Mouse (Mus musculus): ENCODE results near the gene Tsen34. TPM values are rescaled to one million over a fixed set of nuclear protein-coding genes. Genes with fewer than 3 reads are reported as not detected.

The Tsen34 gene
- total and polyA plus RNA-seq, 3 experiments = 8.4 to 70.3 (median 17.0) TPM

GRCm38 (mm10) chr7:3684698-3685097 is 8.0 kb upstream of the Tsen34 start:
- Histone ChIP-seq H3K4me3 (ENCODE audit: low read depth, low read length) (no peak overlapping the region), H3K9me3 (replicated peaks) (no peaks in the 10 kb centered on the region), H3K36me3 (replicated peaks) (peaks cover 78% of the 10 kb centered on the region), H3K4me1 (ENCODE audit: insufficient read depth, low read depth, low read length) (no peaks in the 10 kb centered on the region), H3K27me3 (ENCODE audit: insufficient read depth, low read length) (no peaks in the 10 kb centered on the region)
- TF ChIP-seq POLR2AphosphoS5 (IDR thresholded peaks at IDR 0.05; ENCODE audit: insufficient replicate concordance, low read depth, low read length) = no peak
- DNase-seq (ENCODE audit: low spot score) (no peak), ATAC-seq (ENCODE audit: extremely low read depth, insufficient number of reproducible peaks, low FRiP score, poor library complexity, severe bottlenecking) (no peak)

GRCm38 (mm10) chr7:3685400-3686187 is 7.1 kb upstream of the Tsen34 start:
- Histone ChIP-seq H3K27me3 (ENCODE audit: insufficient read depth, low read length) (no peaks in the 10 kb centered on the region), H3K4me1 (ENCODE audit: insufficient read depth, low read depth, low read length) (no peaks in the 10 kb centered on the region), H3K9me3 (replicated peaks) (no peaks in the 10 kb centered on the region), H3K36me3 (replicated peaks) (peaks cover 83% of the 10 kb centered on the region), H3K4me3 (ENCODE audit: low read depth, low read length) (no peak overlapping the region)
- no peak for ATAC-seq (ENCODE audit: extremely low read depth, insufficient number of reproducible peaks, low FRiP score, poor library complexity, severe bottlenecking)
- TF ChIP-seq POLR2AphosphoS5 (IDR thresholded peaks at IDR 0.05; ENCODE audit: insufficient replicate concordance, low read depth, low read length) (no peak), TAL1 (conservative IDR thresholded peaks at IDR 0.05; ENCODE audit: low read depth, low read length) (no peak), CTCF (IDR thresholded peaks at IDR 0.05; ENCODE audit: low read depth, low read length) (no peak), GATA1 (IDR thresholded peaks at IDR 0.05; ENCODE audit: borderline replicate concordance, low read length) (no peak), GATA2 (IDR thresholded peaks at IDR 0.05; ENCODE audit: borderline replicate concordance, low read depth, low read length) (no peak)
- no peak for DNase-seq (ENCODE audit: low spot score)

- Histone ChIP-seq H3K4me1 (ENCODE audit: insufficient read depth, low read depth, low read length) (peaks cover 39% of the 10 kb centered on the region), H3K4me3 (ENCODE audit: low read depth, low read length) (peak overlapping the region; percentile 88), H3K27me3 (ENCODE audit: insufficient read depth, low read length) (no peaks in the 10 kb centered on the region), H3K9me3 (replicated peaks) (no peaks in the 10 kb centered on the region), H3K36me3 (replicated peaks) (peaks cover 54% of the 10 kb centered on the region)
- ATAC-seq (ENCODE audit: extremely low read depth, insufficient number of reproducible peaks, low FRiP score, poor library complexity, severe bottlenecking) (no peak), DNase-seq (ENCODE audit: low spot score) (no peak)
- TF ChIP-seq GATA2 (IDR thresholded peaks at IDR 0.05; ENCODE audit: borderline replicate concordance, low read depth, low read length) (no peak), TAL1 (conservative IDR thresholded peaks at IDR 0.05; ENCODE audit: low read depth, low read length) (no peak), POLR2AphosphoS5 (IDR thresholded peaks at IDR 0.05; ENCODE audit: insufficient replicate concordance, low read depth, low read length) (no peak), CTCF (IDR thresholded peaks at IDR 0.05; ENCODE audit: low read depth, low read length) (no peak), GATA1 (IDR thresholded peaks at IDR 0.05; ENCODE audit: borderline replicate concordance, low read length) (no peak)
Measured at GRCm38 (mm10) chr7:3691919-3692318, 744 bp upstream of the Tsen34 start.

GRCm38 (mm10) chr7:3692987-3693808 is 535 bp downstream of the Tsen34 start, which contains the start of gene Mboat7:
Gene Mboat7 (minus strand): TSS chr7:3693523.
- Histone ChIP-seq H3K36me3 (replicated peaks) (peaks cover 54% of the 10 kb centered on the region), H3K9me3 (replicated peaks) (no peaks in the 10 kb centered on the region), H3K4me3 (ENCODE audit: low read depth, low read length) (peak within 1 kb of the TSS; percentile 88), H3K27me3 (ENCODE audit: insufficient read depth, low read length) (no peaks in the 10 kb centered on the region), H3K4me1 (ENCODE audit: insufficient read depth, low read depth, low read length) (peaks cover 39% of the 10 kb centered on the region)
- TF ChIP-seq GATA2 (IDR thresholded peaks at IDR 0.05; ENCODE audit: borderline replicate concordance, low read depth, low read length) = no peak
- no peak for TF ChIP-seq CTCF (IDR thresholded peaks at IDR 0.05; ENCODE audit: low read depth, low read length)
- TF ChIP-seq POLR2AphosphoS5 (IDR thresholded peaks at IDR 0.05; ENCODE audit: insufficient replicate concordance, low read depth, low read length) = no peak
- TF ChIP-seq TAL1 (conservative IDR thresholded peaks at IDR 0.05; ENCODE audit: low read depth, low read length) = no peak
- TF ChIP-seq GATA1 (IDR thresholded peaks at IDR 0.05; ENCODE audit: borderline replicate concordance, low read length) = no peak
- ATAC-seq (ENCODE audit: extremely low read depth, insufficient number of reproducible peaks, low FRiP score, poor library complexity, severe bottlenecking) = peak; percentile 82
- peak; percentile 93 for DNase-seq (ENCODE audit: low spot score)

- H3K4me3 ChIP-seq (ENCODE audit: low read depth, low read length) = peak overlapping the region; percentile 88
- TF ChIP-seq GATA2 (IDR thresholded peaks at IDR 0.05; ENCODE audit: borderline replicate concordance, low read depth, low read length) (no peak), TAL1 (conservative IDR thresholded peaks at IDR 0.05; ENCODE audit: low read depth, low read length) (no peak), CTCF (IDR thresholded peaks at IDR 0.05; ENCODE audit: low read depth, low read length) (no peak), GATA1 (IDR thresholded peaks at IDR 0.05; ENCODE audit: borderline replicate concordance, low read length) (no peak), POLR2AphosphoS5 (IDR thresholded peaks at IDR 0.05; ENCODE audit: insufficient replicate concordance, low read depth, low read length) (no peak)
- no peak for DNase-seq (ENCODE audit: low spot score)
- peaks cover 54% of the 10 kb centered on the region for H3K36me3 ChIP-seq (replicated peaks)
- H3K27me3 ChIP-seq (ENCODE audit: insufficient read depth, low read length) = no peaks in the 10 kb centered on the region
- H3K9me3 ChIP-seq (replicated peaks) = no peaks in the 10 kb centered on the region
- no peak for ATAC-seq (ENCODE audit: extremely low read depth, insufficient number of reproducible peaks, low FRiP score, poor library complexity, severe bottlenecking)
- H3K4me1 ChIP-seq (ENCODE audit: insufficient read depth, low read depth, low read length) = peaks cover 39% of the 10 kb centered on the region
Measured at GRCm38 (mm10) chr7:3693809-3694075, 1.1 kb downstream of the Tsen34 start.
